Mouse (Mus musculus) kidney, adult 2 months (tissue): ENCODE measurements at regions not wholly inside any gene's neighbourhood (a gene's known extent, or its start where the extent isn't known, plus 50 kb on each side); places are given as distances from the start of the nearest gene placed in this dataset.

ENCODE experiments used
- CTCF ChIP-seq: fragments of 200-500 bp; conservative IDR thresholded peaks from 2 replicates; pipeline ENCODE4 v1.5.1; 2011; ENCODE audit warnings: low read depth, mild to moderate bottlenecking, control low read depth, low read length, moderate library complexity, mixed read lengths; ENCODE audit not compliant: insufficient read depth, insufficient read length
- POLR2A ChIP-seq: fragments of 200-500 bp; IDR thresholded peaks from one replicate; pipeline ENCODE4 v1.6.1; 2011; ENCODE audit warnings: low read depth, low read length, control low read depth

DNA sequence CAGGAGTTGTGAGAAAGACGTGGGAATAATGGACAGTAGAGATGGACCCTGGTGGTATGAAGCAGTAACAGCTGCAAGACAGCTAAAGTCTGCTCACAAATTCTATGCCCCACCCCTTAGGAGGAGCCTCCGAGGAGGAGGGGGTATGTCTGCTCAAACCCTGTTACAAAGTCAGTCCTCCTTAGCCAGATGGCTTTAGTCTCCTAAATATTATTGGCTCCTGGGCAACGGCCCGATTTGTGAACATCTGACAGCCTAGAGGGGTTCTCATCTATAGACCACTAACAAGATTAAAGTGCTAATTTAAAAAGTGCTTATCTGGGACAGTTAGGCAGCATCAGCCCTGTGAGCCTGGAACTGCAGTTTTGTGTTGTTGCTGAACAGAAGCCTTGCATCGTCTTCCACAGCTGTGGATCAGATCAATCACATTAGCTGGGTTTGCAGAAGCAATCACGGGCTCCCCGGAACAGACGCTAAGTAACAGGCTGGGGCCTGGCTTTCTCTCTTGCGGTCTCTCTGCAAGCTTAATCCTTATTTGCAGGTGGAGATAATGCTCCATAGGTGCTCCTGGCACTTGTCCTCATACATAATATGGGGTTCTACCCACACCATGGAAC is 339.3 kb downstream of the Rnf144a start:
- TF ChIP-seq POLR2A (no peak), CTCF (no peak)
